Mouse (Mus musculus): Measurements from ENCODE around the gene Bcl2a1c. TPM values are rescaled to one million over a fixed set of nuclear protein-coding genes. Genes with fewer than 3 reads are reported as not detected.

The Bcl2a1c gene
- 2.3 TPM for polyA plus RNA-seq (2017; shearing (Covaris generic))

DNA sequence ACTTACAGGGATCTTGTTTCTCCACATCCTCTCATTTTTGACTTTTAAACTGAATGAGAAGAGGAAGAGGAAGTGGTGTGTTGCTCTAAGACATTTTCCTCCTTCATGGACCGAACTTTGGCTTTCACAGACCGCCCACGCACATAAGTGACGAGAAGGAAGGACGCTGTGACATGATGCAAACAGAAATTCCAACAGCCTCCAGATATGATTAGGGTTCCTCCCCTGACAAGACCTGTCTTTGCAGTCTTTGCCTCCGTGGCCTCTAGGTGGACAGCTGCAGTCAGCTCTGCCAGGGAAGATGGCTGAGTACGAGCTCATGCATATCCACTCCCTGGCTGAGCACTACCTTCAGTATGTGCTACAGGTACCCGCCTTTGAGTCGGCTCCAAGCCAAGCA is at the start of gene Bcl2a1c:
TSS of gene Bcl2a1c (plus strand) at position 281 of the 400 bp plus-strand sequence.

Other genes with a start within 250 kb of the Bcl2a1c start
- 2.0 TPM for gene Crtap, start 60.5 kb downstream of the Bcl2a1c start, polyA plus RNA-seq (2017; shearing (Covaris generic))
- 55.3 TPM for gene Glb1, start 70.9 kb downstream of the Bcl2a1c start, polyA plus RNA-seq (2017; shearing (Covaris generic))
- gene Tmppe, start 71.0 kb downstream of the Bcl2a1c start, polyA plus RNA-seq (2017; shearing (Covaris generic)): 32.1 TPM
- gene Ccr4, start 174.8 kb downstream of the Bcl2a1c start, polyA plus RNA-seq (2017; shearing (Covaris generic)): 37.7 TPM
- not detected for gene C130032M10Rik, start 185.6 kb downstream of the Bcl2a1c start, polyA plus RNA-seq (2017; shearing (Covaris generic))
- 0.02 TPM for gene Trim71, start 234.2 kb downstream of the Bcl2a1c start, polyA plus RNA-seq (2017; shearing (Covaris generic))

Measured in CD4-positive, CD25-positive, alpha-beta regulatory T cell, adult 9 weeks (primary cell).